Mouse (Mus musculus) embryonic fibroblast, embryonic 13.5 days (primary cell): Measurements from ENCODE around the gene Uqcc3.

ENCODE experiments used
- CTCF ChIP-seq: IDR thresholded peaks from 2 replicates; pipeline ENCODE4 v1.5.1; 2011; ENCODE audit warnings: mild to moderate bottlenecking, control low read depth, low read length, moderate library complexity, borderline replicate concordance; ENCODE audit not compliant: insufficient read depth
- POLR2A ChIP-seq: IDR thresholded peaks from 2 replicates; pipeline ENCODE4 v1.6.1; 2011; ENCODE audit warnings: low read depth, mild to moderate bottlenecking, control low read depth, low read length, moderate library complexity

DNA sequence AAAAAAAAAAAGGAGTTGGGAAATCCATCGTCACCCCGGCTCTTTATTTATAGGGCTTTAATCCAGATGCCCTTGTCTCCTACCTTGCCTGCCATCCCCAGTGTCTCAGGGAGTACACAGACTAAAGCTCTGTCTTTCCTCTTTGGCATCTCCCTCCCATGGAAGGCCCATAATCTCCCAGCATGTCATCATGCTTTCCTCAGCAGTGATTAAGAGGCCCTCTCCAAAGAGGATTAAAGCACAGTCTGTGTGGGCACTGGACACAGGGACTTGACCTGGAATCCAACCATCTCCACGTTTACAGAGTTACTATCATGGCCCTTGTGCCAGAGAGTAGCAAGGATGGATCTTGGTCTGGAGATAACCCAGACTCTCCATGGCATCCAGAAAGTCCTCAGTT, 2.9 kb upstream of the Uqcc3 start, which contains the start of the genes Lbhd1 and Gm49403:
- no peak for TF ChIP-seq CTCF
- no peak for TF ChIP-seq POLR2A
